Mouse (Mus musculus) intestine, embryonic 14.5 days (tissue): ENCODE data around the gene Twist1. TPM values are rescaled to one million over a fixed set of nuclear protein-coding genes. Genes with fewer than 3 reads are reported as not detected.

Experiments used
- ATAC-seq: fragments of 200-750 bp; cut with Nextera tagmentation; replicated peaks from 2 replicates; pipeline ENCODE4 v1.8.0; 2017; ENCODE audit warnings: low read depth, moderate number of reproducible peaks, moderate TSS enrichment, moderate library complexity; ENCODE audit not compliant: low FRiP score, low TSS enrichment
- DNase-seq: peaks from one replicate; pipeline ENCODE4 v3.0.0-alpha.2; 2018; ENCODE audit warnings: low spot score
- H3K27ac ChIP-seq: fragments of 300-500 bp; sonication (generic); 2 replicates; pipeline ENCODE4 v1.5.1; 2014; ENCODE audit warnings: low read depth, mild to moderate bottlenecking, control low read depth
- H3K27me3 ChIP-seq: fragments of 300-500 bp; sonication (generic); replicated peaks from 2 replicates; pipeline ENCODE4 v1.6.1; 2014; ENCODE audit warnings: low read length, control low read depth; ENCODE audit not compliant: control insufficient read depth, insufficient read depth
- H3K36me3 ChIP-seq: fragments of 300-500 bp; sonication (generic); 2 replicates; pipeline ENCODE4 v1.6.1; 2014; ENCODE audit warnings: low read length, control low read depth; ENCODE audit not compliant: control insufficient read depth, insufficient read depth
- H3K4me1 ChIP-seq: fragments of 300-500 bp; sonication (generic); replicated peaks from 2 replicates; pipeline ENCODE4 v1.6.1; 2014; ENCODE audit warnings: low read length, control low read depth, mixed read lengths; ENCODE audit not compliant: control insufficient read depth, insufficient read depth
- H3K4me2 ChIP-seq: fragments of 300-500 bp; sonication (generic); 2 replicates; pipeline ENCODE4 v1.6.1; 2014; ENCODE audit warnings: low read length
- H3K4me3 ChIP-seq: fragments of 300-500 bp; sonication (generic); 2 replicates; pipeline ENCODE4 v1.5.1; 2014; ENCODE audit warnings: low read depth, low read length, control low read depth, mixed read lengths
- H3K9ac ChIP-seq: fragments of 300-500 bp; sonication (generic); 2 replicates; pipeline ENCODE4 v1.6.1; 2014; ENCODE audit warnings: mild to moderate bottlenecking, low read length
- H3K9me3 ChIP-seq: fragments of 300-500 bp; sonication (generic); 2 replicates; pipeline ENCODE4 v1.6.1; 2016; ENCODE audit warnings: low read length, control low read depth; ENCODE audit not compliant: control insufficient read depth
- WGBS: fragments of 180-500 bp; shearing (Covaris S2); extraction: QIAGEN DNeasy Blood & Tissue Kit; methylation state at CpG from one replicate; pipeline ENCODE4 v1.1.7; 2014; 5-methylcytosine and 5-hydroxymethylcytosine counted together
- polyA plus RNA-seq: library from polyadenylated mRNA; unstranded; fragments of >200 nt; fragmentation: Nextera tagmentation; extraction: Ambion mirVana; gene quantifications from 2 replicates; pipeline ENCODE4 v1.2.1, GENCODE M21; 2014

The Twist1 gene
- polyA plus RNA-seq, 1 experiment from 2014 or later = 3.7 TPM

DNA sequence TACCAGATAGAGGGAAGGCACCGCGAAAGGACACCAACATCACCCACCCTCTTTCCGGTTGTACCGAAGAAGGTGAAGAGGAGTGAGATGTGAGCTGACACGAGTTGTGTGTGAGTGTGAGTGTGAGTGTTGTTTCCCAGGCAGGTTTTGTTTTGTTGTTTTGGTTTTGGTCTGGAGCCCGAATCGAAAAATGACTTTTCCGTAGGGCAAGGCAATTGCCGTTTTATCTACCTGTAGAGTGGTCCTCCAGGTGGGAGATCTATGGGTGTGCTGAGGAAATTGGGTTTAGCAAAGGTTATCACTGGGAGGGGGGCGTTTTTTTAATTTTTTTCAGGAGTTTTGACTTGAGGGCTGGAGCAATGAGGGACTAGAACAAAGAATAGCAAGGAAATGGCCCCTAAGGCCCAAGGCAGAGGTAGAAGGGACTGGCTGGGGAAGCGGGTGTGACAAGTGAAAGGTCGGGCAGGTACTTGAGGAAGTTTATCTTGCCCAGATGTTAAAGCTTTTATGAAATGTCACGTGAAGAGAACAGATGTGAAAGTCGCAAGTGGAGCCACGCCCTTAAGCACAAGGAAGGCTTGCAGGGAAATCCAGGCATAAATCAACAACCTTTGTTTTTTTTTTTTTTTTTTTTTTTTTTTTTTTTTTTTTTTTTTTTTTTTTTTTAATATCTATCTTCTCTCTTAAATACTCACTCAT lies 6.3 kb downstream of the Twist1 start:
- H3K27me3 ChIP-seq = peaks cover 93% of the 10 kb centered on the region

DNA sequence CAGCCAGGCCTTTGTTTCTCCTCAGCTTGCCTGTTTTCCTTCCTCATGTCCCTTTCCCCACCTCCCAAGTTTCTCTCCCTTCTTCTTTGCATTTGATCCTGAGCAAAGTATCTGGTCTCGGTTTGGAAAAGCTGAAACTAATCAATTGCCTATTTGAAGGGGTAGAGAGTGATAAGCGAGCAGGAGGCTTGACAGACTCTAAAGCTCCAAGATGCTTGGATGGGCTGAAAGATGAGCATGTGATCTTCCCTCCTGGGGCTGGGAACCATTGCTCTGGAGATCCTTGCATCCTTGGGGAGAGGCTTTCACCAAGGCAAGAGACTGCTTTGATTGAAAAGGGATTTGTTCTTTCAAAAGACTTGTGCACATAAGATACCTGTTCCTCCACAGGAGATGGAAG lies 7.0 kb downstream of the Twist1 start:
- no peak overlapping the region for H3K4me2 ChIP-seq
- no peaks in the 10 kb centered on the region for H3K36me3 ChIP-seq
- DNase-seq (no peak), ATAC-seq (no peak)
- H3K27ac ChIP-seq = no peak overlapping the region
- peaks cover 4% of the 10 kb centered on the region; the same call in 1 of the 2 replicates for H3K4me1 ChIP-seq
- H3K9me3 ChIP-seq = no peaks in the 10 kb centered on the region
- no peak overlapping the region for H3K4me3 ChIP-seq
- WGBS = 52% methylated on average over 2 of the region's 2 CpGs
- H3K27me3 ChIP-seq = peaks cover 93% of the 10 kb centered on the region
- no peak overlapping the region for H3K9ac ChIP-seq

More for the DNA sequence above, 6.3 kb downstream of the Twist1 start:
- H3K27ac ChIP-seq = no peak overlapping the region
- ATAC-seq (no peak), DNase-seq (no peak)
- H3K4me1 ChIP-seq = peaks cover 4% of the 10 kb centered on the region; the same call in 1 of the 2 replicates
- no peaks in the 10 kb centered on the region for H3K9me3 ChIP-seq
- no peaks in the 10 kb centered on the region for H3K36me3 ChIP-seq
- no peak overlapping the region for H3K4me2 ChIP-seq
- no peak overlapping the region for H3K9ac ChIP-seq
- 22% methylated on average over 15 of the region's 15 CpGs for WGBS
- no peak overlapping the region for H3K4me3 ChIP-seq

DNA sequence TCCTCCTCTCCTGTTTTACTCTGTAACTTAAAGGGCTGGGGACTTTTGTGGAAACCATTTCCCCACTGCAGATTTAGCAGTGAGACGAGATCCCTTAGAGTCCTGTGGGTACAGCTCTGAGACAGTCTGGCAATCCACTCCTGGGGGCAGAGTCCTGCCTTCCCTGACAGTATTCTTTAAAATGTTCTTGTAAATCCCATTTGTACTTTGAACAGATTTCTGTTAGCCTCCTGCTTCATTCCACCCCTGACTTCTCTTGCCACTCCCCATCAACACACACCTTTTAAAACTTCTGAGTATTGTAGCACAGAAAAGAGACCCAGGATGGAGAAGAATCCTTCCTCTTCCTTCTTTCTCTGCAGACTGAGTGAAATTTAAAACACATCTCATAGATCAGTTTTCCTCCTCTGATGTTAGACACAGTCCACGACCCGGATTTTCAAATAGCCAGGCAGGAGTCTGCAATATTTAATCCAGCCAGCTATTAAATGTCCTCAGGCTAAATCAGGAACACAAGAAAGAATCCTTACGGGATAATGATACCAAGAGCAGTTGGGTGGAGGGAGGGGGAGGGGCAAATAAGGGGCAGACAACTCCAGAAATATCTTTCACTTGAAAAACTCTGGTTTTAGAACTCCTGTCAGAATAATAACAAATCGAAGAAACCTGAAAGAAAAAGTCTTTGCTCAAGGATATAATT lies 8.3 kb downstream of the Twist1 start:
- H3K4me1 ChIP-seq = peaks cover 4% of the 10 kb centered on the region; the same call in 1 of the 2 replicates
- H3K36me3 ChIP-seq = no peaks in the 10 kb centered on the region
- DNase-seq = no peak
- H3K4me2 ChIP-seq = no peak overlapping the region
- ATAC-seq = no peak
- no peak overlapping the region for H3K4me3 ChIP-seq
- H3K27me3 ChIP-seq = peaks cover 97% of the 10 kb centered on the region
- no peak overlapping the region for H3K9ac ChIP-seq
- no peaks in the 10 kb centered on the region for H3K9me3 ChIP-seq
- WGBS = 11% methylated on average over 5 of the region's 5 CpGs
- no peak overlapping the region for H3K27ac ChIP-seq

DNA sequence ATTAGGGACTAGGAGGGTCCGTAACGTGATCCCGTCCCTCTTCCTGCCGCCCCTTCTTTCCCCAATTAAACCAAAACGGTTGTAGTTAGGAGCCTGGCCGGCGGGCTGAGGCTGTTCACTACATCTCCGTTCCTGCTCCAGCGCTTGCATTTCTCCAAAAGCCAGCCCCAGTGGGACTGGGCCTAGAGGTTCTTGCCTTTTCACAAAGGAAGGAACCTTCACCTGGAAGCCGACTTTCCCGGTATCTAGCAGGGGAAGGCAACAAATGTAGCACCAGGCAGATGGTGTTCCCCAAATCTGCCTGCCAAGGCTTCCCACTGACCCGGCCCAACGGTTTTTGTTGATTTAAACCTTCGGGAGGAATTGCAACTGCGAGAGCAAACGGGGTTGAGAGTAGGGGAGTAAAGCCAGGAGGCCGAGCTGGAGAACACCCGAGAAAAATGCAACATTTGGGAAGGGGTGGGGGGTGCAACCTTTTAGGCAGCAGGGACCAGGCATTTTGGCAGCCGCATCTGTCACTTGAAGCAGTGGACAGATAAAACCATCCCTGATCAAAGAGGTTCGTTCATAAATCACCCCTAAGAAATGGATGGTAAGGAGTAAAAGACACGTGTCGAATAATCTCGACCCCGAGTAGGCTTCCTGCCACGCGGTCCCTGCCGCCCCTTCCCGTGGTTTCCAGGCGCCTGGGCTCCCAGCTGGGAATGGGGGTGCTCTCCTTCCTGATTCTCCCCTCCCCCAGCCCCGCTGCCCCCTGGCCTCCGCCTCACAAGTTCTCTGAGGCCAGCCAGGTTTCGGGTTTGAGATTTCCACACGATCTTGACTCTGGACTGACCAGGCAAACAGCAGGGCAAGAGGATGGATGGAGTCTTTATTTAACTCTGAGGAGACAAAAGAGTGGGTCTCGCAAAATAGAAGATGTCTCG lies 9.3 kb downstream of the Twist1 start:
- DNase-seq (peak; percentile 81), ATAC-seq (no peak)
- Histone ChIP-seq H3K27me3 (peaks cover 93% of the 10 kb centered on the region), H3K36me3 (no peaks in the 10 kb centered on the region), H3K27ac (no peak overlapping the region), H3K4me2 (peak overlapping the region; percentile 45), H3K4me1 (peaks cover 4% of the 10 kb centered on the region; the same call in 1 of the 2 replicates), H3K9me3 (no peaks in the 10 kb centered on the region), H3K9ac (no peak overlapping the region), H3K4me3 (peak overlapping the region; percentile 23)
- 2% methylated on average over 35 of the region's 35 CpGs for WGBS

DNA sequence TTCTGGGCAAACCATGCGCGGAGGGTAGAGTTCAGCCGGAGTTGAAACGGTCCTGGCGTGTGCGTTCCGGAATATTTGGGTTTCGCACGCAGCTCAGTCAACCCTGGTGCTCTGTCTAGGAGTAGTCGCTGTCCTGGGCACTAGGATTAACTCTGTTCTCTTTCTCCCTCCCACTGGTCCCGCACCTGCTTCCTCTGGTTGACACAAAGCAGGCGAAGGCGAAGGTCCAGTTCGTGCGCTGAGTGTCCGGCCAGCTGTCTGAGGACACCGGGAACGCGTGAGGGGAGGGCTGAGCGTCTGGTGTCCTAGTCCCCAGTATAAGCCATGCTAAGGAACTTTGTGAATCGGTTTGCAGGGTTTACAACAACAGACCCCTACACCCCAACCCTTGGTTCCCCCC lies 10.0 kb downstream of the Twist1 start:
- DNase-seq = peak; percentile 73
- Histone ChIP-seq H3K27ac (no peak overlapping the region), H3K9ac (no peak overlapping the region), H3K27me3 (peaks cover 90% of the 10 kb centered on the region), H3K9me3 (no peaks in the 10 kb centered on the region), H3K4me3 (peak overlapping the region; percentile 23), H3K4me1 (peaks cover 4% of the 10 kb centered on the region; the same call in 1 of the 2 replicates), H3K4me2 (peak overlapping the region; percentile 45), H3K36me3 (no peaks in the 10 kb centered on the region)
- under 1% methylated on average over 21 of the region's 21 CpGs for WGBS
- no peak for ATAC-seq

DNA sequence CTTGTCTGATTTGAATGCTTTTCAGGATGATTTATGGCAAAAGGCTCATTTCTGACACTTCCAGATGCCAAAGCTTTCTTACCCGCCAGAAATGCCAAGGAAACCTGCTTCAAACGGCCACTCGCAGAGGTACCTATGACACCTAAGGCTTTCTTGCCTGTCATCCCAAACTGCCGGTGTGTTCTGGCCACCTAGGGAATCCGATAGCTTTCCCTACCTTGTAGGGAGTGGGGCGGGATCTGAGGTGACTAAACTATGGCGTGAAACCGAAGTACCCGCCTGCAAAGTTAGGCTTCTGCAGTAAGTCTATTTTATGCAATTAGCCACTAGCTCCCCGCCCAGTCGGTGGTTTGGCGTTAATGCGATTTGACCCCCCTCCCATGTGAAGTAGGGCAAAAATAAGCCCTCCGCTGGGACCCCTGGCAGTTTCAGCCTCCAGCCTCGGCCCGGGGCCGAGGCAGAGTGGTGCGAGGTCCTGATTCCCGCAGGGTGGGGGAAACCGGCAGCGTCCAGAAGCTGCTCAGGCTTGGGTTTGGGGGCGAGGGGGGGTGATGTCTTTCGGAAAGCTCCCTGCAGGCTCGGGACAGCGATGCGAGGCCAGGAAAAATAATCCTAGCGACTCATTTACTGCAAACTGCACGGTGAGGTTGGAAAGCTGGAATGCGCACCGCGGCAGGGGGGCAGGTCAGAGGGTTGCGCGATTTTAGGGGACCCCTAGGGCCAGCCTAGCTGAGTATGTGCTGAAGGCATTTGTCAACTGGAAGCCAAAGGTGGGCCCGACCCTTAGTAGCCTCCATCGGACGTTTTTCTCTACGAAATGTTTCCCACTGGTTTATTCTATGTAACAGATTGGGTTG lies 10.8 kb downstream of the Twist1 start:
- peaks cover 89% of the 10 kb centered on the region for H3K27me3 ChIP-seq
- H3K27ac ChIP-seq = no peak overlapping the region
- ATAC-seq (no peak), DNase-seq (peak; percentile 68)
- peaks cover 4% of the 10 kb centered on the region; the same call in 1 of the 2 replicates for H3K4me1 ChIP-seq
- WGBS = 2% methylated on average over 37 of the region's 37 CpGs
- H3K36me3 ChIP-seq = no peaks in the 10 kb centered on the region
- peak overlapping the region; percentile 45 for H3K4me2 ChIP-seq
- H3K9ac ChIP-seq = no peak overlapping the region
- peak overlapping the region; percentile 23; the same call in 1 of the 2 replicates for H3K4me3 ChIP-seq
- H3K9me3 ChIP-seq = no peaks in the 10 kb centered on the region

DNA sequence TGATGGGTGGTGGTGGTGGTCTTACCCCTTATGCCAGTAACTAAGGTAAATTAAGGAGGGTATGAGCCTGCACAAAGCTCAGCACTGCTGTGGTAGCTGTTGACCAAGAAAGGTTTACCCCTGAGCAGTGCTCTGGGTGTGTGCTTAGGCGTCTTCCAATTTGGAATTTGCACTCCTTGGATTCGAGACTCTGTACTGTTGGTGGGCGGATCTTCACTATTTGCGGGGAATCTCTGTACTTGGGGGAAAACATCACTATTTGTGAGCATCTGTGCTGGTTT lies 11.4 kb downstream of the Twist1 start:
- no peak overlapping the region for H3K27ac ChIP-seq

DNA sequence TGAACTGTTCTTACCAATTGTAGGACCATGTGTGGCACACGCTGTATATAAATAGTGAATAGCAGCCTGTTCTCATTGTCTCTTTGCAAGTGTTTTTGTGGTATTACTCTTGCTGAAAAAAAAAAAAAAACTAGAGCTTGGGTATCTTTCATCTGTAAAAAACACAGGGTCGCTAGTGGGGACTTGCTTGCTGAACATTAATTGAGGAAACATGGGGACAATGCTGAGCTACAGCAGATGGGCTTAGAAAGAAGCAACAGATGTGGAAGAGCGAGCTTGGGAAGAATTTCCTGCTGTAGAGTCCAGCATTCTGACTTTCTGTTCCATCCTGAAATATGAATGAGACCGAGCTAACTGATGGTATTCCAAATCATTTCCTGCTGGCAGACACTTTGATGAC lies 22.7 kb downstream of the Twist1 start:
- Histone ChIP-seq H3K9ac (no peak overlapping the region), H3K4me1 (no peaks in the 10 kb centered on the region), H3K27me3 (no peaks in the 10 kb centered on the region), H3K4me2 (no peak overlapping the region), H3K36me3 (no peaks in the 10 kb centered on the region), H3K4me3 (no peak overlapping the region), H3K27ac (no peak overlapping the region), H3K9me3 (no peaks in the 10 kb centered on the region)
- DNase-seq (no peak), ATAC-seq (no peak)
- WGBS = 82% methylated on average over 4 of the region's 4 CpGs

More for the DNA sequence above, 11.4 kb downstream of the Twist1 start:
- no peaks in the 10 kb centered on the region for H3K9me3 ChIP-seq
- H3K4me3 ChIP-seq = no peak overlapping the region
- H3K9ac ChIP-seq = no peak overlapping the region
- no peak overlapping the region for H3K4me2 ChIP-seq
- H3K4me1 ChIP-seq = peaks cover 4% of the 10 kb centered on the region; the same call in 1 of the 2 replicates
- peaks cover 83% of the 10 kb centered on the region for H3K27me3 ChIP-seq
- no peaks in the 10 kb centered on the region for H3K36me3 ChIP-seq
- DNase-seq (no peak), ATAC-seq (no peak)
- WGBS = 23% methylated on average over 4 of the region's 4 CpGs
